Mouse (Mus musculus): ENCODE results near the gene Grk2.

Gene Grk2

GRCm38 (mm10) chr19:4306190-4306577 is at the start of gene Grk2:
TSS of gene Grk2 (minus strand) at chr19:4306222.
- peak; percentile 85 for DNase-seq (ENCODE audit: low read depth)

- DNase-seq (ENCODE audit: low read depth), result no peak
Observed at GRCm38 (mm10) chr19:4349455-4349854, 43.4 kb upstream of the Grk2 start.

- no peak for DNase-seq (ENCODE audit: low read depth)
Observed at GRCm38 (mm10) chr19:4346479-4346878, 40.5 kb upstream of the Grk2 start.

- peak; percentile 90 for DNase-seq (ENCODE audit: low read depth)
Observed at GRCm38 (mm10) chr19:4338162-4338561, 32.1 kb upstream of the Grk2 start.

- DNase-seq (ENCODE audit: low read depth), result peak; percentile 92
Observed at GRCm38 (mm10) chr19:4333791-4334190, 27.8 kb upstream of the Grk2 start.

- DNase-seq (ENCODE audit: low read depth), result no peak
Observed at GRCm38 (mm10) chr19:4333100-4333775, 27.2 kb upstream of the Grk2 start.

DNA sequence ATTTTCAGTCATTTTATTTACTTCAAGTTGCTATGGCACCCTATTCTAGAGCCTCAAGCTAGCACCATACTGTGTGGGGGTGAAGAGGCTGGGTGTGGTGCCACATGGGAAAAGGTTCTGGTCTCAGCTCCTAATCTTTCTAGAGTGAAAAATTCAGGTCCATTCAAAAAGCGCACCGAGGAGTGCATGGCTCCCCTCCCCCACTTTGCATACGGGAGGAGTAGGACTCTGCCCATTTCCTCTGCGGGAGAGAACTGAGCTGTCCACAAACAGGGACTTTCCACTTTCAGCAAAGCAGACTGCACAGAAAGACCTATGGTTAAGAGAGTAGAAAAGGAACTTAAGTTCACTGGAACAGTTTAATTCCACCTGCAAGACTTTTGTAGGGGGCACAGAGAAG is 26.6 kb upstream of the Grk2 start:
- peak; percentile 91 for DNase-seq (ENCODE audit: low read depth)

- DNase-seq (ENCODE audit: low read depth), result no peak
Observed at GRCm38 (mm10) chr19:4331273-4331672, 25.3 kb upstream of the Grk2 start.

DNA sequence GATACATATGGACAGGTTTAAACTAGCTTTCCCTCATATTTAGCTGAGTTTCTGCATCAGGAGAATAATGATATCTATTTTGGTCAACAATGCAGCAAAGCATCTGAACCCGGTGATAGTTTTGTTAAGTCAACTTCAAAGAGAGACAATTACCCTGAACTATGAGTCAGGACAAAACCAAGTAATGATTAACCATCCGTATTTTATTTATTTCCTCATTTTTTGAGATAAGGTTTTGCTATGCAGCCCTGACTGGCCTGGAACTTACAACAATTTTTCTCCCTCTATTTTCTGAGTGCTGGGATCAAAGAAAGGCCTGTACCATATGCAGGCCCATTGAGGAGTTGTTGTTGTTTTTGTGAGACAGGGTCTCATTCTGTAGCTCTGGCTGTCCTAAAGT is 24.6 kb upstream of the Grk2 start:
- no peak for DNase-seq (ENCODE audit: low read depth)

- no peak for DNase-seq (ENCODE audit: low read depth)
Observed at GRCm38 (mm10) chr19:4328737-4329304, 22.8 kb upstream of the Grk2 start.

DNA sequence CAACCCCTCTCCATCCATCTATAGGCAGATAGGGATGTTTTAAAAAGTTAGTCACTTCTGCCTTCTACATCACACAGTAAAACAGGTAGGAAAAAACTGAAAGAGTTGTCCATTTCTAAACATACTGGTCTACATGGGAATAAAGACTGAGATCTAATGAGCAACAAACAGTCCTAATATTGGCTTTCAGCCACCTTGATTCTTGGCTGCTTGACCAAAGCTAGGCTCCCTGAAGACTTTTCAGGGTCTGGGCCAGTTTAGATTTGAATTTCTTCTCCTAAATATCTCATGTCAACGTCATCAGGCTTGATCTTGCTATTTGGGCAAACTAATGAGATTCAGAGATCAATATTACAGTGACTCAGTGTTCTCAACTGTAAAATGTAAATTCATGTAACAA is 20.9 kb upstream of the Grk2 start:
- DNase-seq (ENCODE audit: low read depth), result no peak

DNA sequence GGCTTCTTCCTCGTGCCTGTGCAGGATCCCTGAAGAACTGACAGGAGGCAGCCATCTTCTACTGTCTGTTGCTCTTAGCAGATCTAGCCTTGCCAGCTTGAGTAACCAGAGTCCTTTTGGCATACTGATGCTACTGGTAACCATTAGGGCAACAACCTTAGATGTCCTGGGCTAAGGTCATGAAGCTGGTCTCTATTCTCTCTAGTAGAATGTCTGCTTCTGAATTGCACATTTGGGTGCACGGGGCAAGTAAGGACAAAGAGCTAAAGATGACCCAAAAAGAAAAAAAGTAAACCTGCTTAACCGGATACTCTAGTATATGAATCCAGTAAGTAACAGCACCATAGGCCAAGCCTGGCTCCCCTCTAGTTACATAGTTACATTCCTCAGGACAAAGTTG is 20.1 kb upstream of the Grk2 start:
- DNase-seq (ENCODE audit: low read depth), result no peak

- DNase-seq (ENCODE audit: low read depth), result no peak
Observed at GRCm38 (mm10) chr19:4322134-4322533, 16.1 kb upstream of the Grk2 start.

DNA sequence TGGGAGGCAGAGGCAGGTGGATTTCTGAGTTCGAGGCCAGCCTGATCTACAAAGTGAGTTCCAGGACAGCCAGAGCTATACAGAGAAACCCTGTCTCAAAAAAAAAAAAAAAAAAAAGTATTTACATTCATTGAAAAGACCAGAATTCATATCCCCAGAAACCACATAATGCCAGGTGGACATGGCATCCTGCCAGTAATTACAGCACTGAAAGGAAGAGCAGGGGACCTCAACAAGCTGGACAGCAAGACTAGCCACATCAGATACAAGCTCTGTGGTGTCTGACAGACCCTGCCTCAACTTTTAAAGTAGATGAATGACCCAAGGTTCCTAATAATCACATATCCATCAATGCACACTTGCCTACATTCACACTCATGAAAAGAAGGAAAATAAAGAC is 15.6 kb upstream of the Grk2 start:
- DNase-seq (ENCODE audit: low read depth), result no peak

GRCm38 (mm10) chr19:4319272-4319671 is 13.2 kb upstream of the Grk2 start:
- DNase-seq (ENCODE audit: low read depth), result no peak

DNA sequence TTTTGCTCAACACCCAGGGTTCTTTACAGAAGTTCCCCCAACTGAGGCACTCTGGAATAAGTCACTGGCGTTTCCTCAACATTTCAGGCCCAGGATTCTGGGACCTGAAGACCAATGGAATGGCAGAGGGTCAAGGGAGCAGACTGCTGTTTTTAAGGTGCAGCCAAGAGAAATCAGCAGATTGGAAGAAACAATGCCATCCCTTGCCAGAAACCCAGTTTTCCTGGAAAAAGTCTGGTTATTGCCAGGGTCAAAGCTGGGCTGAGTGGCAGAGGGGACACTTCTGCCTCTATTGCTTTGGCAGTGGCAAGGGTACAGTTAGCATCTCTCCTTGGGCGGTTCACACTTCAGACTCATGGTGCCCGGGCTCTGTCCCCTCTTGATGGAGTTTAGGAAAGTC is 11.2 kb upstream of the Grk2 start:
- DNase-seq (ENCODE audit: low read depth), result no peak

- no peak for DNase-seq (ENCODE audit: low read depth)
Observed at GRCm38 (mm10) chr19:4315223-4315944, 9.4 kb upstream of the Grk2 start.

GRCm38 (mm10) chr19:4309776-4310185 is 3.8 kb upstream of the Grk2 start:
- peak; percentile 90 for DNase-seq (ENCODE audit: low read depth)

DNA sequence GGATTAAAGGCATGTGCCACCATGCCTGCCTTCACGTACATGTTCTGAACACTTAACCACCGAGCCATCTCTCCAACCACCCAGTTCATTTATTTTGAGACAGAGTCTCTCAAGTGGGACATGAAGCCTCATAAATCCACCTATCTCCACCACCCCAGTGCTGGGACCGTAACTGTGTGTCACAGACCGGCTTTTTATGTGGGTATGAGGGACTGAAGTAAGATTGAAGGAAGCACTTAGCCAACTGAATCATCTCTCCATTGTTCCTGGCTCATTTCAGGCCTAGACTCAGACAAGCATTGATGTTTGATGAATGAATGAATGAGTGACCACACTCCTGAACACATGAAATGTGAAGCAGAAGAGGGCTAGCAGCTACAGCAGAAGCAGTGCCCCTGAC is 3.3 kb upstream of the Grk2 start:
- DNase-seq (ENCODE audit: low read depth), result no peak

GRCm38 (mm10) chr19:4305491-4306189 is 382 bp downstream of the Grk2 start:
- DNase-seq (ENCODE audit: low read depth), result peak; percentile 73

DNA sequence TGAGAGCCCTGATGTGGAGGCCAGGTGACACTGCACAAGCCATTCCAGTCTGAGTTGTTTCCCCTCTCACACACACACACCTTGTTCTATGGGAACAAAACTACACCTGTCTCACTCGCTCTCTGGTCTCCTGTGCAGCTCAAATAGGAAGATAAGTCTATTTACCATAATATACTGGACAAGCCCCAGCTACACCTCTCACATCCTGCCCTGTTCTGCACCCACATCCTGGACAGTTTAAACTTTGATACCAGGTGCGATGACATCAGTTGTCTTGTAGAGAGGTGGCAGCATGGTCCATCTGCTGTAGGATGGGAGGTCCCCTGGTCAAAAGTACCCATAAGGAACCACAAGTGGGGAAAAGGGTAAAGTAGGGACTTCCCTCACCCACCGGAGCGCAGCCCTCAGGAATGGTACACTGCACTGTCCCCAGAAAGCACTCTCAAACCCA is 1.1 kb downstream of the Grk2 start:
- DNase-seq (ENCODE audit: low read depth), result peak; percentile 85

DNA sequence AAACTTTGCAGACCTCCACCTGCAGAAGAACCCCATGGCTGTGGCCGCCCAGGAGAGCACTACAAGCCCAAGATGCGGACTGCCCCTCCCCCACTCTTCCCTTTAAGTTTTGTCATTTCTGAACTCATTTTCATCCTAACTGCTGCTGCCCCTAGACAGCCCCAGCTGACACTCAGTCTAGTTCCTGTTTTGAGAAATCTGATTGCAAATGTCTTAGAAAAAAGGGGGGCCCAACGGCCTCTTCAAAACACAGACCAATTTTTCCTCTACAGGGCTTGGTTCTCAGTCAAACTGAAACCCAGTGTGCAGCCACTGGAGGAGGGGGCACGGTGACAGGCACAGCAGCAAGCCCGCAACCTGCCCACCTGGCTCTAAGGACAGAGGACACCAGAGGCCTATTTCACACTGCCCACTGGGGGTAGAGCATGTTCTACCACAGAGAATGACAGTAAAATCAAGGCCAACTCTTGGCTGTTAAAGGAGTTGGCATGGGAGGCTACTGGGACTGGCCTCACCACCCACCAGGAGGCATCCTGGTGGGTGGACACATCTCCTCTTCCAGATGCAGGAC is 1.7 kb downstream of the Grk2 start:
- DNase-seq (ENCODE audit: low read depth), result peak; percentile 83

Data from induced T-regulatory cell, adult 2 months (primary cell).